Mouse (Mus musculus) adrenal gland, postnatal 4 days (tissue): Measurements from ENCODE around the gene BC067074. TPM values are rescaled to one million over a fixed set of nuclear protein-coding genes. Genes with fewer than 3 reads are reported as not detected.
A peak's percentile ranks its signal among the peaks of the same experiment; 100 is the strongest.
"Not testable (repeated sequence)": the region's sequence is repeated elsewhere in the genome, so short reads cannot be mapped to it uniquely, and the experiment has no call there.

Experiments
- DNase-seq, 2 experiments: peaks; one replicate each; pipeline ENCODE4 v3.0.0; 2021 to 2022; ENCODE audit warnings: low spot score in 2 of 2, mixed read lengths in 2 of 2
- long read RNA-seq, 2 experiments: library from polyadenylated mRNA; stranded (forward); transcript quantifications; one replicate each; pipeline ENCODE4 v2.0.0; 2021
- total RNA-seq, 2 experiments: library from RNA; stranded (reverse); gene quantifications; 2 replicates each; pipeline ENCODE4 v1.2.3; 2021

Gene BC067074
- 1 to 10 TPM; 3.9 to 5.7 TPM for total RNA-seq
- long read RNA-seq, experiment 1: 0 reads
- long read RNA-seq, experiment 2: 0 reads

DNA sequence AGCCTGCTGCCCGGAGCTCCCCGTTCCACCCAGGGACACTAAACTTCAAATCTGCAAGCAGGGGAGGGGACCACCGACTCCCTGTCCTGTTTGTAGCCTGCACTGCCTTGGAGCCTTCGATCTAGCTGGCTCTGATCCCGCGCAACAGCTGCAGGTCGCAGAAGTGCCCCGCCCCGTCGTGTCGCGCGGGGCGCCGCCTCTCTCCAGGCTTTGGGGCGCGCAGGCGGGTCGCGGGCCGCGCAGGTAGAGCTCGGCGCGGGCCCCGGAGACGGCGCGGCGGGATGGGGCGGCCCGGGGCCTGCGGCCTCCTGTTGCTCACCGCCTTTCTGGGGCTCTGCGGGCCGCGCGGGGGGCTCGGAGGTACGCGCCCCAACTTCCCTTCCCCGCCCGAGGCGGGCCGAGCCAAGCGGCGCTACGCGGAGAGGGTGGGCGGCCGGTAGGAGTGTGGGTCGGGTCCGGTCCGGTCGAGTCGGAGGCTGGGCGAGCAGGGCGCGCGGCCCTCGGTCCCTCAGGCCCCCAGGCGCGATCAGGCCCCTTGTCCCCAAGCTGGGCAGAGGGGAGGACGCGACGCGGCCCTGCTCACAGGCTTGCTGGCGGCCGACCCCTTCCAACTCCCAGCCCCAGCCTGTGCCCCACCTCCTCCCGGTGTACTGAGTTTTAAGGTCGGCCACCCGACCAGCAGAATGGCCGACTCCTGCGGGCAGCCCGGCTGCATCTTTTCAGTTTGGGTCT is at the start of gene BC067074:
TSS of gene BC067074 (plus strand) at position 185 of the 732 bp plus-strand sequence.
- DNase-seq: no peak

DNA sequence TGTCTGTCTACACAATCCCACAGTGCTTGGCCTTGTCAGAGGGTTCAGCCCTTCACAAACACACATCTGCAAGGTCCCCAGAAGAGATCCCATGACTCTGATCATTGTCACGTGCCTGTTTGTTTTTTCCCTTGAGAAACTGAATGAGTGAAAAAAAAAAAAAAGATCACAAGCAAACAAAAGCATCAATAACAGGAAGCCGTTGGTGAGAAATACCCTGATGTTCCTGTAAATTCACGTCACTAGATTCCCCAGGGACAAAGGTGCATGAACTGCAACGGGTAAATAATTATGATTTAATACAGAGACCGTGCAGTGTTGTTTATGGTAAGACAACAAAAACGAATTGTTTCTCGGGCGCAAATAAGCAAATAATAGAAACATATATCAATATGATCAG is 47.9 kb upstream of the BC067074 start:
- DNase-seq: no peak

DNA sequence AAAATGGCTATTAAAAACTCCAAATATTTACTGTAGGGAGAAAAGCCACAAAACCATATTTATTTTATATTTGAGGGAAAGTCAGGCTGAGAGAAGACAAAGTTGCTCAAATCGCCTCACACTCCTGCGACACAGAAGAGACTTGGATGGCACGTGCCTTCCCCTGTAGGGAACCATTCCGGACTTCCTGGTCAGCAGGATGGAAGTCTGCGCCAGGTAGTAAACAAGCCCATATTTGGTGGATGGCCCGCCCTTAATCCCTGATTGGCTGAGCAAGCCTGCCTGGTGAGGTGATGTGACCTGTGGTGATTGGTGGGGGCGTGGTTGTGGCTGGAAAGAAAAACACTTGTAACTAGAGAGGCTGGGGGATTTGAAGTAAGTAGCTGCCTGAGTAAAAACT is 40.4 kb upstream of the BC067074 start:
- DNase-seq: not testable (repeated sequence)

DNA sequence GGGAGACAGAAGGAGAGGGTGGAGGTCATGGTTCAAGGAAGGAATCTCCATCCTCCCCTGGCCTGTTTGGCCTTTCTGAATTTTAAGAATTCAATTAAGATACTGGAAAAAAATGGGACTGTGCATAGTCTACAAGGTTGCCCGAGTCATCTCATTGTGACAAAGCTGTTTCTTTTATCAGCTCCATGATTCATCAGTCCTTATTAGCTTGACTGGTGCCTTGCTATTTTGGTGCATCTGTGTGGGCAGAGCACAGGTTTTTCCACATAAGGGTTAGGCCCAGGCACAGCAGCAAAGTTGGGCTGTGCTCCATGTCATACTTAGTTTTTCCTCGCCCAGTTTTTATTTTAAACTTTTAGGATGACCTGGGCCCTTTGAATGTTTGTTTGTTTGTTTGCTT is 36.2 kb upstream of the BC067074 start:
- DNase-seq: no peak

DNA sequence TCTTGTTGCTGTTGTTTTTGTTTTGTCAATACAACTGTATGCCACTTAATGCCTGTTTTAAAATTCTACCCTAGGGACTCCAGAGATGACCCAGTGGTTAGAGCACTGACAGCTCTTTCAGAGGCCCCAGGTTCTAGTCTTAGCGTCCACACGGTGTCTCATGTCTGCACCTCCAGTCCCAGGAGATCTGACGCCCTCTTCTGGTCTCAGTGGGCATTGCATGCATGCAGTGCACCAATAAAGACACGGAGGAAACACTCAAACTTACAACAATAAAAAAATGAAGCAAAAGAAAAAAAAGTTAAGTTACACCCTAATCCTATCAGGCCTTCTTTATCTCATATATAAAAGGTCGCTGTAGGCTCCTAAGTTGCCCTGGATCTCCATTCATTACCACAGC is 35.8 kb upstream of the BC067074 start:
- no peak for DNase-seq

DNA sequence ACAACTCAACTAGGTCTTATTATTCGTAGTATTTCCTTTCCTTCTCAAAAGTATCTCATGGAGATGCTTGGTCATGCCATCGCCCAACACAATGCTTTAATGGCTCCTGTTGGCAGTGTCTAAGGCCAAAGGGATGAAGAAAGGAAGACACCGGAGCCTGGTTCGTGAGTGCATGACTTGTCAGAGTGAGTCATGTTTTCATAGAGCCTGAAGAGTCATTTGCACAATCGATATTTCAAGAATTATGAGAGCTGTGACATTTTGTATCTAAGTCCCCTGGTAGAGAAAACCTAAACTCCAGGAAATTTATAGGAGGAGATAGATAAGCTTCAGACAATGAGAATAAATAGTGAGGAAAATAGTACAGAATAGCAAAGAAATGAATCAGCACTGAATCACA is 33.7 kb upstream of the BC067074 start:
- DNase-seq: no peak

DNA sequence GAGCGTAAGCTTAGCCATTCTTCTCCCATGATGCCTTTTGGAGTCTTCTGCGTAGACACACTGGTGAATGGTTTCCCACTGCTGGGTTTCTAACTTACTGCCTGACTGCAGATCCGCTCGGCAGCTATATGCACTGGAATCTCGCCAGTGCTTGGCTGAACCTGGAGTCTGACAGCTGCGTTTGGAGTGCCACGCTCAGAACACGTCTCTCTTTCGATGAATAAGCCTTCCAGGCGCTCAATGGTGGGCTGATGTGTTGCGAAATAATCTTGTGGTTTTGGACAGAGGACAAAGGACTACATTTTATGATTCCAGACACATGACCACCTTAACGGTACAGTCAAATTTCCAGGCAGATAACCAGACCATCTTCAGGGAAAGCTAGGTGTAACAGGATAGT is 30.1 kb upstream of the BC067074 start:
- DNase-seq: no peak

DNA sequence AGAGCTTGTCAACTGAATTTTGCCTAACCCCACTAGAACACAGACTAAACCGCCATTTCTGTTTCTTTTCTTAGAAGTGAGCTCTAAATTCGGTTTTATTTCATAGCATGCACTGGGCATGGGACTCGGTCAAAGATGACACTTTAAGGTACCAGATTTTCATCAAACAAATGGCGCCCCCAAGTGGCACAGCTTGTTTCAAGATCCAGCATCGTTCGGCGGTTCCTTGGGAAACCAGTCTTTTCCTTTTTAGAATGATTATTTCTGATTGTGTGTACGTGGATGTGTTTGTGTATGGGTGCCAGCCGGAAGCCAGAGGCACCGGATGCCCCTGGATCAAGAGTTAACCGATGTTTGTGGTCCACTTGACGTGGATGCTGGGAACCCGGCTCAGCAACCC is 27.7 kb upstream of the BC067074 start:
- peak in 1 of 2 experiments; percentile 6 for DNase-seq

DNA sequence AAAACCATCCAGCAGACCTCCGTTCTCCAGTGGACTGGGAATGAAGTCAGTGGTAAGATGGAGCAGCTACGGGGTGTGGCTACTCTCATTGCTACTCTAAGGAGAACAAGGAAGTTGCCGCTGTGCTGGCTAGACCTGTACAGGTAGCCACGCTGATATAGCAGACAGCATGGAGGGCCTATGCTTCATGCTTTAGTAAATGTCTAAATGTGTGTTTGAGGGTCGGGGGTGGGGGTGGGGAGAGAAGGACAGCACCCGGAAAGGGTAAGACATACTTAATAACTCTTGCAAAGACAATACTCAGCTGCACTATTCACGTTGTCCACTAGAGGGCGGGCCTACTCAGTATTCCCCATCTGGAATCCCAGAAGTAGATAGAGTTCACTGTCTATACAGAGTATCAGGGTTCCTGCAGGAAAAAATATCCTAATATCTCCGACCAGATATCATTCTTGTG is 26.4 kb upstream of the BC067074 start:
- DNase-seq: peak; percentile 8 to 46

DNA sequence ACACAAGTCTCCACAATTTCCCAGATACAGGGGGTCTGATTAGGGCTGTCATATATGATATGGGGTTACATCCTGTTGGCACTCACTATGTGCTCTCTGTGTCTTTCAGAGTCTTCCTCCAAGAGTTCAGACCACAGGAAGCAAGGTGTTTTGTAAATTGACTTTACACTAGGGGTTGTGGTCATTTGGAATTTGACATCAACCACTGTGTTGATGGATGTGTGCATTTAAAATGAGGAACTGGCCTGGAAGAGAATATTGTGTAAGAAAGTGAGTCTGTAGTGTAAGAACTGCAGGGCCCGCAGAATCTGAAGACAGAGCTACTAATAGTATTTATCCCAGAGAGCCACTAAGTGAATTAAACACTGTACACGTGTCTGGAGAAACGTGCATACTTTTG is 25.8 kb upstream of the BC067074 start:
- DNase-seq: no peak

DNA sequence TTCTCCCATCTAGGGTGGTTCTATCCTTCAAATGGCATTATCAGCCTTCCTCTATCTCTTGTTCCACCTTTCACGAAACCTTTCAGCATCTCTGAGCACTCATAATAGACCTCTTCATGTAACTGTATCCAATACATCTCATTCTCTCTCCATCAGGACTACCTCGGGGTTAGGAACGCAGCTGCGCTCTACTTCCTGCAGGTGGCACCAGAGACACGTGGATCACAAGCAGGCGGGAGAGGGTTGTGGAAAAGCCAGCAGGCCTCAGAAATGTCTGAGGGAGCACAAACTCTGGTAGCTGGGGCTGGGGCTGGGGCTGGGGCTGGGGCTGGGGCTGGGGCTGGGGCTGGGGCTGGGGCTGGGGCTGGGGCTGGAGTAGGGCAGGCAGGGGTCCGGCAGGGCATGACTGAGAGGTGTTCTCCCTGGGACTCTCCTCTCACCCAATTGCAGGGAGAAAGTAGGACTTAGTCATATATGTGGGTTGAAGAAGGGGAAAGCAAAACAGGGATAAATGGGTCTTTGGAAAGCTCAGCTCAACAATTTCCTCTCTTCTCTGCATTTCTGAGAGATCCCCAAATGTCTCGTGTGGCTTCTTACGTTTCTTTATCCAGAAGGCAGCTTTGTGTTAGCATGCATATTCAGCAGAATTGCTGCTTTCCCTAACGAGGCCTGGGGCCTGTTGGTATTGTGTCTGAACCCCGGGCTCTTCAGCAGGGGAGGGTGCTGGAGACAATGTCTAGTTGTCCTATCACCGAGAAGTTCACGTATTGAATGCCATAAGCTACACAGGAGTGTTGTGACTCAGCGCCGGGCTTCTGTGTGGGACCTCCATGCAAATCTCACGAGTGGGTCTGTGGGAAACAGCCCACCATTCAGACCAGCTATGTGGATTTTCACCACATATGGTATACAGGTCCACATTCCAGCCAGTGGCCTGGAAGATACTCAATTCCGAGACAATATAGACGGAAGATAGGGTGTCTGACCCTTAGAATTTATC is 22.9 kb upstream of the BC067074 start:
- peak; percentile 39 to 65 for DNase-seq

DNA sequence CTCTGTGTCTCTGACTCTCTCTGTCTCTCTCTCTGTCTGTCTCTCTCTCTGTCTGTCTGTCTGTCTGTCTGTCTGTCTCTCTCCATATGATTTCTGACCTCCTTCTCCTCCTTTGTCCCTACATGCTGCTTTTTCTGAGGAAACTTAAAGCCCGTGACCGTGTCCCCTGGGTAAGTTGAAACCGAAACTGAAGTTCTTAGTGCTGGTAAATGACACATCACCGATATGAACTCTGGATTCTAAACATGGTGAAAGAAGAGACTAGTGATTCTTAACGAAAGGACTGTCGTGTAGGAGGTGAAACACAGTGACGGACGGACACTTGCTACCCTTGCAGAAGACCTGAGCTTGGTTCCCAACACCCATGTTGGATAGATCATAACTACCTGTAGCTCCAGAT is 21.8 kb upstream of the BC067074 start:
- DNase-seq: no peak

DNA sequence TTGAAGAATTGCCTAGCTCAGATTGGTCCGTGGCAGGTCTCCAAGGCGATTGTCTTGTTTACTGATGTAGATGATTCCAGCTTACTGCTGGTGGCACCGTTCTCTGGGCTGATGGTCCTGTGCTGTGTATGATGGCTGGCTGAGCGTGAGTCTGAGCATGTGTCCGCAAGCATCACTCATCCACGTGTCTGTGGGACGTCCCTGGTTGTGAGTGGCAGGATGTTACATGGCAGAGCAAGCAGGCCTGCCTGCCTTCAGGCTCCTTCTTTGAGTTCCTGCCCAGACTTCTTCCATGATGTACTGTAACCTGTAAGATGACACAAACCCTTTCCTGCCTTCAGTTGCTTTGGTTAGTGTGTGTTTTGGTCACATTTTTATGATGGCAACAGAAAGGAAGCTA is 5.8 kb upstream of the BC067074 start:
- DNase-seq: no peak

DNA sequence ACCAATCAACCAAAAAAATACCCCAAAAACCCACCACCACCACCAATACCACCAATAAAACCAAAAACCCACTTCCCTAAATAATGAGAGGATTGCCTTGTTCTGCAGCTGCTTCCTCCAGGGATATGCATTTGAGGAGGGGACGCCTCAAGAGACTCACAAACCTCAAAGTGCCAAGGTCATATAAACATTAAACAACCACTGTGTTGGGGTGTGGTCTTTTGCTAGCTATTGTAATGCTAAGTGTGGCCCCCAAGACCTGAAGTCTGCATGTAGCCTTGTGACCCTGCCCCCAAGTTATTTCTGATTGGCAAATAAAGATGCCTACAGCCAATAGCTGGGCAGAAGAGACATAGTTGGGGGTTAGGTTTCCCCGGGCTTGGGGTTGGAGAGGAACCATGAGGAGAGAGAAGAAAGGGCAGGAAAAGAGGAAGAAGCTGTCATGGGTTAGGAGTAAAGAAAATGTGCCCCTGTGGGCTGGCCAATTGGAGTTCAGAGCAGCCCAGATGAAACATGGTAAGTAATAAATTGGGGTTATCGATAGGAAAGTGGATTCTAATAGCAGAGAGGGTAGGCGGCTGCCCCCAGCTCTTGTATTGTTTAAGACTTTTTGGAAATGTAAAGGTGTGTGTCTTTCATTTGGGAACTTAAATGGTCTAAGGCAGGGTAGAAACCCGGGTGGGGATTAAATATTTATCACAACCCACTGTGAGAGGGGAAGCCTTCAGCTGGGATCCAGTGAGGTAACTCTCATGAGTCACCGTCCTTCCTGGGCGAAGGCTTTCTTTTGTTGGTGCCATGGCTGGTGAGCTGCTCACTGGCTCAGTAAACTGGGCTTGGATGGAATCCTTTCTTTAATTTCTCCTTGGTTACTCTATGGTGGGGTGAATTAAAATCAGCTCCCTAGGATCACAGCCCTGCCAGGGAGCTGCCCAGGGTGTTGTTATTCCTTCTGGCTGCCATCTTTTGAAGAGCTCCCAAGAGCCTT is 4.5 kb upstream of the BC067074 start:
- no peak for DNase-seq

DNA sequence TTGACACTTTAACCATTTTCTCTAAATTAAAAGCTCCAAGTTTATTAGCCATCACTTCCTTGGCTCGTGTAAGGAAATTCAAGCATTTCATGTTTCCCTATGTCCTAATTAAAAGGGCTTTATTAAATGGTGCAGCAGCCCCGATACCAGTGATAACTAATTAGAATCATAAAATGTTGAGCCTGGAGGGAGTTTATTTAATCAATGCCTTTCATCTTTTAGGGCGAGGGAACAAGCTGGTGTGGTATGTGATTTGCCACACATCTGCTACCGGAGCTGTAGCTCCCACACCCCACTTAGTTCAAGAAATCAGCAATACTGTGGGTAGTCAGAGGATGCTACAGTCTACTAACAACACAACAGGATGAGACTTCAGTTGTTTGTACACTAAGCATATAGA is 3.2 kb upstream of the BC067074 start:
- DNase-seq: no peak

DNA sequence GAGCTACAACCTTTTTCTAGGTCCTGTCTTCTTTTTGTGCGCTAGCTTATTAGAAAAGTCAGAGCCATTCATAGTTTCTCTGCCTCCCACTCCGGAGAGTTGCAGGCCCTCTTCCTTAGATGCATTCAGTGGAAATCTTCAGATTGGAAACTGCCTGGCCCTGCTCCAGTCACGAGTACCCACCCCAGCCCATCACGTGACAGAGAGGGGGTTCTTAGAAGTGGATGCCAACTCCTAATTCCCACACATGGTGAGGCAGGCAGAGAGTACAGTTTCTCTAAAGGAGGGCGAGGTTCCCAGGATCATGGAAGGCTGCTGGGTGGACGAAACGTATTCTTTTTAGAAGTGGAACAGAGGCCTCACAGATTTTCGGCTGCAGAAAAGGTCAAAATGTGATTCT is 958 bp upstream of the BC067074 start:
- no peak for DNase-seq

DNA sequence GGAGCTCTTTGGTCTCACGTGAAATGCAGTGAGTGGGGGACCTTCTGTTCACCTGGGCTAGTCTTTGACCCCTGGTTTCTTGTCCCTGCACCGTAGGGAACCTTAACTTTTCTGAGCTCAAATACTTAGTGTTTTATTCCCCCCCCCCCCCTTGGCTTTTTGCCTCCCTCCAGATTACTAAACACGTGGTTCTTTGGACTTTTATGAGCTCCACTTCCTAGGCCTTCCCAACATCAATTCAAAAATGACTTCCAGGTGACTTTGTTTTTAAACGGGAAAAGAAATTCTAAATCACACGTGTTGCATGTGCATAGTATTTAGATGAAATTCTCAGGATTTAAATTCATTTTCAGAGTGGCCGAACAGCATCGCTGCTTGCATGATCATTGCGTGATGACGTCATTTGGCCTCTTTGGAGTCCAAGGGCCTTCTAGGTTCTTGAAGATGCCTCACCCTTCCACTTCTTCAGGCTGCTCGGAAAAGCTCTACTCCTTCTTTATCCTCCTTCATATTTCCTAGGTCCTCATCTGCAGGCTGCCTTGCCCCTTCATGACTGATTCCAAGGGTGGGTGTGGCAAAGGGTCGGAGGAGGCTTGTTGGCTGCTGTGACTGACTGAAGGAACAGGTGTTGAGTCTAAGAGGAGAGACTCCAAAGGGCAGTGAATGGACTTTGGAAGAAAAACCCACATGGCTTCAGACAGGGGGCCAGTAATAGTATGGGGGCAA is 911 bp downstream of the BC067074 start:
- no peak for DNase-seq

DNA sequence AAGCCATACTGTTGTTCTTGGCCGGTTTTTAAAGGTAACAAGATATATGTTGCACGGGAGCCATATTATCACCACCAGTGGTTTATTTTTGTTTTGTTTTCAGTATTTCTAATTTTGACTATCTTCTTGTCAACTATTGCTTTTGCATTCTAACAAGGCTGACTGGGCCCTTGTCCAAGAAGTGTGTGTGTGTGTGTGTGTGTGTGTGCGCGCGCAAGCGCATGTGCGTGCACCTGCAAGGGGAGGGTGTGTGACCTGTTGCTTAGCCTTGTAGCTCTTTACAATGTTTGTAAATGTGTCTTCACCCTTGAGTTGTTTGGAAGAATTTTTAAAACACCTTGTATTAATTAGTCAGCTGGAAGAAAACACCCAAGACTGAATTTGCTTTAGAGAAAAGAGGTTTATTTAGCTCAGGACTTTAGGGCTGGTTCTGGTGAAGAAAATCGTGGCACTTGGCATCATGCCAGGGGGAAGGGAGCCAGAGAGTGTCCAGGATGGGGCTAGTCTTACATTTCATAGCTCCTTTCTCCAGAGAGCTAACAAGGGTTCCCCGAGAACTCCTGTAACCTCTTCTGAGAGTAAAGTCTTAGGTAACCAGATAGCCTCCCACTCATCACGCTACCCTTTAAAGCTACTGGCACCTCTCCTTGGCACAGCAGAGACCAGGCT is 3.0 kb downstream of the BC067074 start:
- DNase-seq: no peak

DNA sequence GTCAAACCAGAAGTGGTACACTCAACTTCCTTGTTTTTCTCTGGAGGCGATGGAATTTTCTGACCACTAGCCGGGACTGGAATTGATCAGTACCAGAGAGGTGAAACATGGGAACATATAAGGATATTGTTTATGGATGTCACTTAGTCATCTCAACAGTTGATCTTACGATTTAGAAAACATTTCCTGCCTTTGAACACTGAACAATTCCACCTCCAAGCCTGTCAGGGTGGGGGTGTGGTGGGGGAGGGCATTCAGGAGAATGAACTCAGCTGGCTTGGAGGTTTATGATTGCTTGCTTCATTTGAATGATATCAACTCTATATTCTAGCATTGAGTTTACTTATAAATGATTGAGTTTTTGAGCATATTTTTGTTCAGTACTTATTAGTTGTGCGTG is 13.6 kb downstream of the BC067074 start:
- DNase-seq: no peak

DNA sequence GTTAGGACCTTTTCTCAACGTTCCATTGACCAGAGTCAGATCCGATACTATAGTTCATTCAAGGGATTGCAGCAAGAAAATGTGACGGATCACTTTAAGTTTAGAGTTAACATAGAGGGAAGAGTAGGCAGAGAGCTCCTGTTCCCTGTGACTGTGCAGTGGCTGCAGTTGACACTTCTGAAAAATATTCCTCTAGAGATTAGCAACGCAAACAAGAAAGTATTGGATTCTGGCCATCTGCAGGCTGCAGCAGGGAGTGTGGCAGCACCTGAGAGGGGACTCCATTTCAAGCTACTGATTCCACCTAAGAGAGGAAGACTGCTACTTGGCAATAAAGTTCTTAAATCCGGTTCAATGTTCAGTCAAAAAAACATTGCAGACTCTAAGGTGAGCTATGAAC is 26.6 kb downstream of the BC067074 start:
- no peak for DNase-seq
